Mouse (Mus musculus) CH12.LX (cell line): ENCODE measurements around the gene Mfsd4b5. TPM values are rescaled to one million over a fixed set of nuclear protein-coding genes. Genes with fewer than 3 reads are reported as not detected.

ENCODE experiments used
- DNase-seq: peaks from one replicate; pipeline ENCODE4 v3.0.0-alpha.2; 2013; ENCODE audit errors: extremely low read depth
- H3K27ac ChIP-seq: 2 replicates; pipeline ENCODE4 v1.5.1; 2012; ENCODE audit warnings: low read depth, mild to moderate bottlenecking, control low read depth, moderate library complexity; ENCODE audit not compliant: insufficient read depth
- H3K27me3 ChIP-seq: replicated peaks from 2 replicates; pipeline ENCODE3; 2012; ENCODE audit warnings: inconsistent platforms
- H3K36me3 ChIP-seq, 2 experiments: replicated peaks in 1 of 2; 2 replicates each; pipeline versions ENCODE3 to v1.6.1; 2012; ENCODE audit warnings: inconsistent platforms in 1 of 2, low read length in 1 of 2, mild to moderate bottlenecking in 1 of 2, mixed read lengths in 1 of 2, moderate library complexity in 1 of 2; ENCODE audit not compliant: control insufficient read depth in 1 of 2, insufficient read depth in 1 of 2
- H3K4me1 ChIP-seq, 2 experiments: 2 replicates each; pipeline ENCODE4 v1.6.1; 2012; ENCODE audit warnings: inconsistent platforms in 1 of 2, moderate library complexity in 1 of 2; ENCODE audit not compliant: insufficient read depth in 2 of 2, control insufficient read depth in 1 of 2
- H3K4me2 ChIP-seq: 2 replicates; pipeline ENCODE4 v1.6.1; 2012; ENCODE audit warnings: low read depth, mild to moderate bottlenecking, control low read depth; ENCODE audit not compliant: poor library complexity, insufficient read depth, severe bottlenecking
- H3K4me3 ChIP-seq, 3 experiments: fragments of 150-350 bp in 1 of 3; sonication (generic) in 1 of 3; replicated peaks in 1 of 3; 2 replicates each; pipeline versions ENCODE3 to v1.5.1; 2011 to 2012; ENCODE audit warnings: low read depth in 2 of 3, low read length in 2 of 3, mild to moderate bottlenecking in 2 of 3, moderate library complexity in 2 of 3, control low read depth in 1 of 3, improper control_type of control experiment in 1 of 3, inconsistent platforms in 1 of 3, mixed read lengths in 1 of 3; ENCODE audit not compliant: poor library complexity in 1 of 3
- H3K79me2 ChIP-seq: replicated peaks from 2 replicates; pipeline ENCODE4 v1.6.1; 2012; ENCODE audit warnings: mild to moderate bottlenecking, moderate library complexity; ENCODE audit not compliant: control insufficient read depth, poor library complexity, insufficient read depth, severe bottlenecking; ENCODE audit errors: extremely low read depth
- H3K9ac ChIP-seq: 2 replicates; pipeline ENCODE4 v1.6.1; 2012; ENCODE audit warnings: low read depth, mild to moderate bottlenecking, control low read depth, moderate library complexity; ENCODE audit not compliant: insufficient read depth
- H3K9me3 ChIP-seq: replicated peaks from 2 replicates; pipeline ENCODE3; 2012; ENCODE audit warnings: low read length, inconsistent platforms, mixed read lengths
- BHLHE40 ChIP-seq: IDR thresholded peaks from 2 replicates; pipeline ENCODE4 v1.6.1; 2011; ENCODE audit warnings: mild to moderate bottlenecking, low read depth, low read length, improper control_type of control experiment
- CHD2 ChIP-seq: IDR thresholded peaks from 2 replicates; pipeline ENCODE4 v1.6.1; 2011; ENCODE audit warnings: low read length, improper control_type of control experiment
- CTCF ChIP-seq, 2 experiments: IDR thresholded peaks in 1 of 2; conservative IDR thresholded peaks in 1 of 2; 2 replicates each; pipeline ENCODE4 v1.5.1; 2011 to 2012; ENCODE audit warnings: low read depth in 2 of 2, low read length in 2 of 2, improper control_type of control experiment in 1 of 2, inconsistent platforms in 1 of 2, mild to moderate bottlenecking in 1 of 2, moderate library complexity in 1 of 2
- ELF1 ChIP-seq: IDR thresholded peaks from 2 replicates; pipeline ENCODE4 v1.6.1; 2014; ENCODE audit warnings: low read depth, mild to moderate bottlenecking, inconsistent platforms, low read length, improper control_type of control experiment
- EP300 ChIP-seq: IDR thresholded peaks from 2 replicates; pipeline ENCODE4 v1.6.1; 2011; ENCODE audit warnings: low read length, improper control_type of control experiment
- ETS1 ChIP-seq: conservative IDR thresholded peaks from 2 replicates; pipeline ENCODE4 v1.6.1; 2012; ENCODE audit warnings: low read depth, mild to moderate bottlenecking, inconsistent platforms, low read length, improper control_type of control experiment, moderate library complexity
- HCFC1 ChIP-seq: IDR thresholded peaks from 2 replicates; pipeline ENCODE4 v1.6.1; 2012; ENCODE audit warnings: low read depth, mild to moderate bottlenecking, inconsistent platforms, low read length, improper control_type of control experiment
- IRF4 ChIP-seq: IDR thresholded peaks from 2 replicates; pipeline ENCODE4 v1.6.1; 2014; ENCODE audit warnings: low read depth, mild to moderate bottlenecking, inconsistent platforms, low read length, improper control_type of control experiment
- KAT2A ChIP-seq: IDR thresholded peaks from 2 replicates; pipeline ENCODE4 v1.6.1; 2012; ENCODE audit warnings: low read length, improper control_type of control experiment, inconsistent platforms; ENCODE audit not compliant: insufficient replicate concordance
- MAFK ChIP-seq: IDR thresholded peaks from 2 replicates; pipeline ENCODE4 v1.6.1; 2011; ENCODE audit warnings: low read length, improper control_type of control experiment; ENCODE audit not compliant: insufficient replicate concordance
- MAX ChIP-seq: IDR thresholded peaks from 2 replicates; pipeline ENCODE4 v1.6.1; 2011; ENCODE audit warnings: low read length, improper control_type of control experiment
- MXI1 ChIP-seq: IDR thresholded peaks from 2 replicates; pipeline ENCODE4 v1.6.1; 2011; ENCODE audit warnings: mild to moderate bottlenecking, low read depth, low read length, improper control_type of control experiment
- PAX5 ChIP-seq: IDR thresholded peaks from 2 replicates; pipeline ENCODE4 v1.6.1; 2012; ENCODE audit warnings: low read length, inconsistent platforms, mixed read lengths
- RAD21 ChIP-seq: IDR thresholded peaks from 2 replicates; pipeline ENCODE4 v1.6.1; 2011; ENCODE audit warnings: low read depth, mild to moderate bottlenecking, low read length, improper control_type of control experiment, moderate library complexity
- SIN3A ChIP-seq: IDR thresholded peaks from 2 replicates; pipeline ENCODE4 v1.6.1; 2012; ENCODE audit warnings: low read length, improper control_type of control experiment, inconsistent platforms
- TCF12 ChIP-seq: IDR thresholded peaks from 2 replicates; pipeline ENCODE4 v1.6.1; 2014; ENCODE audit warnings: low read depth, mild to moderate bottlenecking, inconsistent platforms, low read length, improper control_type of control experiment
- UBTF ChIP-seq: IDR thresholded peaks from 2 replicates; pipeline ENCODE4 v1.6.1; 2012; ENCODE audit warnings: low read depth, mild to moderate bottlenecking, inconsistent platforms, low read length, improper control_type of control experiment, moderate library complexity
- USF2 ChIP-seq: conservative IDR thresholded peaks from 2 replicates; pipeline ENCODE4 v1.6.1; 2011; ENCODE audit warnings: low read depth, low read length, improper control_type of control experiment
- ZMIZ1 ChIP-seq: IDR thresholded peaks from 2 replicates; pipeline ENCODE4 v1.6.1; 2012; ENCODE audit warnings: low read depth, mild to moderate bottlenecking, inconsistent platforms, low read length, improper control_type of control experiment
- dilution Hi-C: fragments of 300-500 bp; cut with MboI; formaldehyde crosslinking; loops from 2 replicates; pipeline ENCODE4 v1.14.3; 2020; ENCODE audit warnings: low sequenced_read_pairs; ENCODE audit not compliant: extremely low pct_unique_long_range_greater_than_20kb, extremely low pct_ligation_motif_present
- in situ Hi-C: fragments of 300-500 bp; cut with MboI; formaldehyde crosslinking; loops from 3 replicates; pipeline ENCODE4 v1.14.3; 2019; ENCODE audit warnings: low sequenced_read_pairs, low pct_ligation_motif_present, low pct_unique_long_range_greater_than_20kb, mixed read lengths
- polyA plus RNA-seq: library from polyadenylated mRNA; unstranded; fragments of >175 nt; gene quantifications from 2 replicates; pipeline ENCODE4 v1.2.1, GENCODE M21; 2012; ENCODE audit warnings: low read depth; ENCODE audit not compliant: insufficient read length
- total RNA-seq, 2 experiments: library from RNA; depleted of rRNA; stranded (reverse); fragments of 300-350 nt in 1 of 2; fragments of >200 nt in 1 of 2; gene quantifications; 2 replicates each; pipeline ENCODE4 v1.2.3; 2012 to 2014

The Mfsd4b5 gene
- total and polyA plus RNA-seq, 3 experiments, result not detected

GRCm38 (mm10) chr10:39956340-39956878, 30.0 kb downstream of the Mfsd4b5 start:
- DNase-seq, result no peak
- Histone ChIP-seq H3K9me3 (no peaks in the 10 kb centered on the region), H3K4me3 (no peak overlapping the region), H3K79me2 (no peaks in the 10 kb centered on the region), H3K4me1 (no peaks in the 10 kb centered on the region), H3K4me2 (no peak overlapping the region), H3K27me3 (no peaks in the 10 kb centered on the region), H3K36me3 (no peaks in the 10 kb centered on the region), H3K9ac (no peak overlapping the region), H3K27ac (no peak overlapping the region)
- in situ Hi-C loops, result no loop called here
- dilution Hi-C loops, result no loop called here
- TF ChIP-seq CTCF (conservative IDR thresholded peaks at IDR 0.05 in 1 of 2, IDR thresholded peaks at IDR 0.05 in 1 of 2; ENCODE audit: low read depth in 2 of 2, low read length in 2 of 2), result no peak
- no peak for TF ChIP-seq PAX5
- no peak for TF ChIP-seq IRF4
- TF ChIP-seq ETS1, result no peak
- no peak for TF ChIP-seq KAT2A
- TF ChIP-seq TCF12, result no peak
- no peak for TF ChIP-seq MAFK
- no peak for TF ChIP-seq CHD2
- no peak for TF ChIP-seq UBTF
- TF ChIP-seq ZMIZ1, result no peak

- in situ Hi-C loops (no loop called here), dilution Hi-C loops (no loop called here)
- DNase-seq, result no peak
- no peaks in the 10 kb centered on the region for H3K79me2 ChIP-seq
- no peaks in the 10 kb centered on the region for H3K4me1 ChIP-seq
- H3K27ac ChIP-seq, result no peak overlapping the region
- TF ChIP-seq RAD21 (no peak), USF2 (no peak), HCFC1 (no peak), MAX (no peak), BHLHE40 (no peak), EP300 (no peak), IRF4 (no peak), SIN3A (no peak), MXI1 (no peak), KAT2A (no peak), ELF1 (no peak)
- H3K9me3 ChIP-seq, result no peaks in the 10 kb centered on the region
- no peak overlapping the region for H3K9ac ChIP-seq
- no peaks in the 10 kb centered on the region for H3K27me3 ChIP-seq
- no peak overlapping the region for H3K4me2 ChIP-seq
- H3K4me3 ChIP-seq, result no peak overlapping the region
- no peaks in the 10 kb centered on the region for H3K36me3 ChIP-seq
Observed at GRCm38 (mm10) chr10:39955163-39955562, 31.3 kb downstream of the Mfsd4b5 start.
